Mouse (Mus musculus) liver, embryonic 13.5 days (tissue): ENCODE measurements around the gene Mrgpra1. TPM values are rescaled to one million over a fixed set of nuclear protein-coding genes. Genes with fewer than 3 reads are reported as not detected.
"Not testable (repeated sequence)": the region's sequence is repeated elsewhere in the genome, so short reads cannot be mapped to it uniquely, and the experiment has no call there.

Experiments
- ATAC-seq: fragments of 200-750 bp; cut with Nextera tagmentation; 2 replicates; pipeline ENCODE4 v1.8.0; 2017; ENCODE audit warnings: low read depth, mild to moderate bottlenecking, moderate number of reproducible peaks, moderate library complexity
- DNase-seq: peaks from one replicate; pipeline ENCODE4 v3.0.0; 2022
- H3K27ac ChIP-seq: fragments of 300-500 bp; sonication (generic); 2 replicates; pipeline ENCODE4 v1.5.1; 2015; ENCODE audit warnings: moderate library complexity, mild to moderate bottlenecking, inconsistent platforms
- H3K27me3 ChIP-seq: fragments of 300-500 bp; sonication (generic); 2 replicates; pipeline ENCODE4 v1.6.1; 2015; ENCODE audit warnings: mild to moderate bottlenecking, inconsistent platforms
- H3K36me3 ChIP-seq: fragments of 300-500 bp; sonication (generic); 2 replicates; pipeline ENCODE4 v1.6.1; 2015; ENCODE audit warnings: mild to moderate bottlenecking, inconsistent platforms
- H3K4me1 ChIP-seq: fragments of 300-500 bp; sonication (generic); replicated peaks from 2 replicates; pipeline ENCODE4 v1.6.1; 2015; ENCODE audit warnings: inconsistent platforms
- H3K4me2 ChIP-seq: fragments of 300-500 bp; sonication (generic); 2 replicates; pipeline ENCODE4 v1.6.1; 2015; ENCODE audit warnings: inconsistent platforms, mild to moderate bottlenecking, moderate library complexity
- H3K4me3 ChIP-seq: fragments of 300-500 bp; sonication (generic); replicated peaks from 2 replicates; pipeline ENCODE4 v1.5.1; 2015; ENCODE audit warnings: mild to moderate bottlenecking, inconsistent platforms
- H3K9ac ChIP-seq: fragments of 300-500 bp; sonication (generic); 2 replicates; pipeline ENCODE4 v1.6.1; 2015; ENCODE audit warnings: mild to moderate bottlenecking, inconsistent platforms
- H3K9me3 ChIP-seq: fragments of 300-500 bp; sonication (generic); replicated peaks from 2 replicates; pipeline ENCODE4 v1.6.1; 2016; ENCODE audit warnings: inconsistent platforms
- WGBS: fragments of 180-500 bp; shearing (Covaris S2); methylation state at CpG from one replicate; pipeline ENCODE4 v1.1.7; 2015; ENCODE audit not compliant: insufficient replicate concordance; 5-methylcytosine and 5-hydroxymethylcytosine counted together
- polyA plus RNA-seq: library from polyadenylated mRNA; unstranded; fragments of >200 nt; fragmentation: Nextera tagmentation; extraction: Ambion mirVana; gene quantifications from 2 replicates; pipeline ENCODE4 v1.2.1, GENCODE M21; 2015

The Mrgpra1 gene
- polyA plus RNA-seq, result not detected in 2 replicates

GRCm38 (mm10) chr7:47354140-47354539, at the start of gene Mrgpra1:
Mrgpra1 (minus strand) TSS chr7:47354240.
- 48% methylated on average over 1 of the region's 1 CpGs for WGBS

GRCm38 (mm10) chr7:47401125-47401524, 47.1 kb upstream of the Mrgpra1 start:
- Histone ChIP-seq H3K4me1 (no peaks in the 10 kb centered on the region), H3K4me3 (no peak overlapping the region), H3K9ac (no peak overlapping the region), H3K4me2 (no peak overlapping the region), H3K9me3 (no peaks in the 10 kb centered on the region), H3K36me3 (no peaks in the 10 kb centered on the region), H3K27me3 (no peaks in the 10 kb centered on the region), H3K27ac (no peak overlapping the region)
- DNase-seq (no peak), ATAC-seq (no peak)

More at GRCm38 (mm10) chr7:47354140-47354539, at the start of gene Mrgpra1:
- no peak for DNase-seq
- Histone ChIP-seq H3K36me3 (no peaks in the 10 kb centered on the region), H3K4me2 (no peak within 1 kb of the TSS), H3K9ac (no peak within 1 kb of the TSS), H3K9me3 (peaks cover 18% of the 10 kb centered on the region; the same call in 1 of the 2 replicates), H3K4me1 (no peaks in the 10 kb centered on the region), H3K27ac (no peak within 1 kb of the TSS), H3K4me3 (no peak within 1 kb of the TSS), H3K27me3 (no peaks in the 10 kb centered on the region)
- no peak for ATAC-seq

- H3K27ac ChIP-seq, result no peak overlapping the region
- H3K4me3 ChIP-seq, result no peak overlapping the region
- no peaks in the 10 kb centered on the region for H3K27me3 ChIP-seq
- peaks cover 4% of the 10 kb centered on the region; the same call in 1 of the 2 replicates for H3K9me3 ChIP-seq
- H3K4me2 ChIP-seq, result no peak overlapping the region
- H3K9ac ChIP-seq, result no peak overlapping the region
- no peak for ATAC-seq
- DNase-seq, result no peak
- H3K36me3 ChIP-seq, result no peaks in the 10 kb centered on the region
- WGBS, result 44% methylated on average over 3 of the region's 3 CpGs
- no peaks in the 10 kb centered on the region for H3K4me1 ChIP-seq
Observed at GRCm38 (mm10) chr7:47348421-47348820, 5.6 kb downstream of the Mrgpra1 start.

GRCm38 (mm10) chr7:47345905-47346478, 8.0 kb downstream of the Mrgpra1 start:
- Histone ChIP-seq H3K27ac (no peak overlapping the region), H3K9ac (no peak overlapping the region), H3K36me3 (no peaks in the 10 kb centered on the region), H3K4me3 (no peak overlapping the region), H3K9me3 (peaks cover 4% of the 10 kb centered on the region; the same call in 1 of the 2 replicates), H3K27me3 (no peaks in the 10 kb centered on the region), H3K4me2 (no peak overlapping the region), H3K4me1 (no peaks in the 10 kb centered on the region)
- DNase-seq (no peak), ATAC-seq (no peak)
- 62% methylated on average over 4 of the region's 4 CpGs for WGBS

GRCm38 (mm10) chr7:47341887-47342286, 12.2 kb downstream of the Mrgpra1 start:
- not testable (repeated sequence) for H3K27me3 ChIP-seq, H3K9ac ChIP-seq, ATAC-seq, H3K27ac ChIP-seq, H3K36me3 ChIP-seq, H3K9me3 ChIP-seq, H3K4me3 ChIP-seq, DNase-seq, H3K4me2 ChIP-seq, H3K4me1 ChIP-seq
- 51% methylated on average over 3 of the region's 3 CpGs for WGBS

- H3K4me2 ChIP-seq, result not testable (repeated sequence)
Observed at GRCm38 (mm10) chr7:47341389-47341788, 12.7 kb downstream of the Mrgpra1 start.

GRCm38 (mm10) chr7:47318299-47318698, 35.7 kb downstream of the Mrgpra1 start:
- WGBS, result 28% methylated on average over 1 of the region's 1 CpGs
- DNase-seq, result no peak
- Histone ChIP-seq H3K36me3 (no peaks in the 10 kb centered on the region), H3K4me2 (no peak overlapping the region), H3K9ac (no peak overlapping the region), H3K9me3 (peaks cover 16% of the 10 kb centered on the region; the same call in 1 of the 2 replicates), H3K4me3 (no peak overlapping the region), H3K27ac (no peak overlapping the region), H3K27me3 (no peaks in the 10 kb centered on the region), H3K4me1 (no peaks in the 10 kb centered on the region)
- ATAC-seq, result no peak

More at GRCm38 (mm10) chr7:47341389-47341788, 12.7 kb downstream of the Mrgpra1 start:
- DNase-seq, H3K9me3 ChIP-seq, H3K36me3 ChIP-seq, H3K27me3 ChIP-seq, H3K4me1 ChIP-seq, ATAC-seq, H3K4me3 ChIP-seq, H3K9ac ChIP-seq, H3K27ac ChIP-seq: not testable (repeated sequence)
- 41% methylated on average over 3 of the region's 3 CpGs for WGBS

GRCm38 (mm10) chr7:47312289-47312688, 41.8 kb downstream of the Mrgpra1 start:
- no peak overlapping the region for H3K27ac ChIP-seq
- no peak for ATAC-seq
- DNase-seq, result no peak
- H3K4me2 ChIP-seq, result no peak overlapping the region
- peaks cover 12% of the 10 kb centered on the region; the same call in 1 of the 2 replicates for H3K9me3 ChIP-seq
- H3K4me3 ChIP-seq, result no peak overlapping the region
- H3K4me1 ChIP-seq, result no peaks in the 10 kb centered on the region
- no peaks in the 10 kb centered on the region for H3K27me3 ChIP-seq
- H3K36me3 ChIP-seq, result no peaks in the 10 kb centered on the region
- H3K9ac ChIP-seq, result no peak overlapping the region
- WGBS, result 20% methylated on average over 4 of the region's 4 CpGs

- H3K4me3 ChIP-seq, result no peak overlapping the region
- H3K27ac ChIP-seq, result no peak overlapping the region
- DNase-seq, result no peak
- H3K9me3 ChIP-seq, result peaks cover 8% of the 10 kb centered on the region; the same call in 1 of the 2 replicates
- H3K36me3 ChIP-seq, result no peaks in the 10 kb centered on the region
- H3K9ac ChIP-seq, result no peak overlapping the region
- no peak for ATAC-seq
- H3K27me3 ChIP-seq, result no peaks in the 10 kb centered on the region
- no peak overlapping the region for H3K4me2 ChIP-seq
- no peaks in the 10 kb centered on the region for H3K4me1 ChIP-seq
- WGBS, result 74% methylated on average over 10 of the region's 10 CpGs
Observed at GRCm38 (mm10) chr7:47309855-47310254, 44.2 kb downstream of the Mrgpra1 start.

- not testable (repeated sequence) for ATAC-seq, DNase-seq, H3K4me1 ChIP-seq, H3K36me3 ChIP-seq, H3K27ac ChIP-seq, H3K9me3 ChIP-seq, H3K4me3 ChIP-seq, H3K27me3 ChIP-seq, H3K4me2 ChIP-seq, H3K9ac ChIP-seq
- WGBS, result 55% methylated on average over 5 of the region's 6 CpGs
Observed at GRCm38 (mm10) chr7:47304661-47305060, 49.4 kb downstream of the Mrgpra1 start.

- not testable (repeated sequence) for H3K27me3 ChIP-seq, H3K9ac ChIP-seq, DNase-seq, H3K4me2 ChIP-seq, ATAC-seq, H3K36me3 ChIP-seq, H3K4me3 ChIP-seq, H3K27ac ChIP-seq, H3K4me1 ChIP-seq
- peaks cover 10% of the 10 kb centered on the region; the same call in 1 of the 2 replicates for H3K9me3 ChIP-seq
Observed at GRCm38 (mm10) chr7:47299612-47300011, 54.4 kb downstream of the Mrgpra1 start.
